Comparison of ENCODE assay signal across 7 mouse cellular contexts in the genomic region with DNA sequence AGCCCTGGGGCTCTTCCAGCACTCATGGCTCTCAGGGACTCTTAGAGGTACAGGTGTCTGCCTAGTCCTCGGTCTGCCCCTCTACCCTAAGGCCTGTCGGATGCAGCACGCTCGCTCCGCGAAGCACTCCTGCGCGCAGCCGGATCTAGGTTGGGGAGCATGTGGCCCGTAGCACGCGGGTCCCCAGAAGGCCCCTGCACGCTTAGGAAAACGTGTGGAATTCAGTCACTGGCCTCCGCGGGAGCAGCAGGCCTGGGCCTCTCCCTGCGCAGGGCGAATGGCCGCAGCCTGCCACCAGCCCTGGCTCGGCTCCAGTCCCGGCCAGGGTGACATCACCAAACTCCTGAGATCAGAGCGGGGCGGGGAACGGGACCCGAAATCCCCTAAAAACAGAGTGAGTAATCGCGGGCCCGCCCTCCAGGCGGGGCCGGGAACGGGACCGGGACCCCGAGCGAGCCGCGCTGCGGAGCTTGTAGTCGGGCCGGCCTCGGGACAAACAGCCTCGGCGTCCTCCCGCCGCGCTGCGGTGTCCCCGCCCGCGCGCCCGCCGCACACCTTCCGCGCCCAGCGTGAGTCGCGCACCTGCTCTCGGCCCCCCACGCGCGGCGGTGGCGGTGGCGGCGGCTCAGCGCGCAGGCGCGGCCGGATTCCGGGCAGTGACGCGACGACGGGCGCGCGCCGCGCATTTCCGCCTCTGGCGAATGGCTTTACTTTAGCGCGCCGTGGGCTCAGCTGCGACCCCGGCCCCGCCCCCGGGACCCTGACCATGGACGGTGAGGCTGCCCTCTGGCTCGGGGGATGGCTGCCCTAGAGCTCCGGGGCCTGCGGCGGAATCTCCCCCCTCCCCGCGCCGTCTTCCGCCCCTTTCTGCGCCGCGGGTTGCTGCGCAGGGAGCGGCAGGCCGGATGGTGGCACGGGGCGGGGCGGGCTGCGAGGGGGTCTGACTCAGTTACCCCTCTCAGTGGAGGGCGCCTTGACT. TPM values are rescaled to one million over a fixed set of nuclear protein-coding genes. Genes with fewer than 3 reads are reported as not detected.
A peak's percentile ranks its signal among the peaks of the same experiment; 100 is the strongest.
DNase-seq lines count a peak whose midpoint lies in the region; ATAC-seq lines count a peak whose summit lies in the region.

A gene (plus strand): TSS at position 415 of the 979 bp plus-strand sequence.

- peak; percentile 96 for DNase-seq in adrenal gland, postnatal 14 days
- DNase-seq in embryonic facial prominence, embryonic 11.5 days (ENCODE audit: low spot score), result peak; percentile 83
- peak; percentile 100 for DNase-seq in heart, adult 11 months
- peak; percentile 94 for DNase-seq in kidney, adult 18-20 months
- DNase-seq in limb, embryonic 11.5 days (ENCODE audit: low spot score), result peak; percentile 85
- DNase-seq in midbrain, embryonic 14.5 days, result peak; percentile 94
- DNase-seq in spleen, adult 18-20 months, result peak; percentile 81 to 92

- no peaks in the 10 kb centered on the region for H3K9me3 ChIP-seq in embryonic facial prominence, embryonic 11.5 days (replicated peaks; ENCODE audit: control insufficient read depth, low read length)
- no peaks in the 10 kb centered on the region for H3K9me3 ChIP-seq in limb, embryonic 11.5 days (ENCODE audit: control insufficient read depth, low read length)
- no peaks in the 10 kb centered on the region for H3K9me3 ChIP-seq in midbrain, embryonic 14.5 days (ENCODE audit: control insufficient read depth, low read length)

- H3K27ac ChIP-seq in embryonic facial prominence, embryonic 11.5 days (replicated peaks; ENCODE audit: low read depth, low read length), result peak within 1 kb of the TSS; percentile 86
- peak within 1 kb of the TSS; percentile 58 for H3K27ac ChIP-seq in limb, embryonic 11.5 days (replicated peaks; ENCODE audit: low read depth, low read length)
- H3K27ac ChIP-seq in midbrain, embryonic 14.5 days (replicated peaks; ENCODE audit: low read depth, low read length), result peak within 1 kb of the TSS; percentile 91

- H3K4me2 ChIP-seq in embryonic facial prominence, embryonic 11.5 days (ENCODE audit: low read depth, low read length), result peak within 1 kb of the TSS; percentile 93
- H3K4me2 ChIP-seq in limb, embryonic 11.5 days (ENCODE audit: low read depth, severe bottlenecking), result peak within 1 kb of the TSS; percentile 72
- H3K4me2 ChIP-seq in midbrain, embryonic 14.5 days (ENCODE audit: low read length), result peak within 1 kb of the TSS; percentile 97

- peak; percentile 90 for ATAC-seq in embryonic facial prominence, embryonic 11.5 days (replicated peaks; ENCODE audit: insufficient number of reproducible peaks, low FRiP score, low TSS enrichment, low read depth)
- peak; percentile 79 for ATAC-seq in limb, embryonic 11.5 days (ENCODE audit: insufficient number of reproducible peaks, low FRiP score, low TSS enrichment, low read depth)
- ATAC-seq in midbrain, embryonic 14.5 days (ENCODE audit: low FRiP score, low TSS enrichment), result peak; percentile 82

- peaks cover 7% of the 10 kb centered on the region for H3K36me3 ChIP-seq in embryonic facial prominence, embryonic 11.5 days (replicated peaks; ENCODE audit: control insufficient read depth, insufficient read depth, low read depth, low read length)
- peaks cover 19% of the 10 kb centered on the region for H3K36me3 ChIP-seq in limb, embryonic 11.5 days (ENCODE audit: control insufficient read depth, insufficient read depth, low read length)
- peaks cover 38% of the 10 kb centered on the region for H3K36me3 ChIP-seq in midbrain, embryonic 14.5 days (ENCODE audit: control insufficient read depth, insufficient read depth, low read length)

- peak within 1 kb of the TSS; percentile 49 for H3K4me3 ChIP-seq in embryonic facial prominence, embryonic 11.5 days (ENCODE audit: low read depth, low read length)
- H3K4me3 ChIP-seq in limb, embryonic 11.5 days (ENCODE audit: low read depth, low read length), result peak within 1 kb of the TSS; percentile 74
- peak within 1 kb of the TSS; percentile 77 for H3K4me3 ChIP-seq in midbrain, embryonic 14.5 days (replicated peaks; ENCODE audit: low read depth, low read length)

- under 1% methylated on average over 102 of the region's 109 CpGs for WGBS in embryonic facial prominence, embryonic 11.5 days
- WGBS in limb, embryonic 11.5 days, result under 1% methylated on average over 108 of the region's 109 CpGs
- WGBS in midbrain, embryonic 14.5 days, result under 1% methylated on average over 103 of the region's 109 CpGs

- H3K4me1 ChIP-seq in embryonic facial prominence, embryonic 11.5 days (ENCODE audit: control insufficient read depth, insufficient read depth, low read length), result peaks cover 6% of the 10 kb centered on the region
- H3K4me1 ChIP-seq in limb, embryonic 11.5 days (ENCODE audit: control insufficient read depth, insufficient read depth, low read length), result peaks cover 8% of the 10 kb centered on the region
- H3K4me1 ChIP-seq in midbrain, embryonic 14.5 days (ENCODE audit: control insufficient read depth, insufficient read depth, low read length), result peaks cover 12% of the 10 kb centered on the region

- H3K9ac ChIP-seq in embryonic facial prominence, embryonic 11.5 days (replicated peaks; ENCODE audit: low read length), result peak within 1 kb of the TSS; percentile 91
- H3K9ac ChIP-seq in limb, embryonic 11.5 days (ENCODE audit: low read length), result peak within 1 kb of the TSS; percentile 71
- H3K9ac ChIP-seq in midbrain, embryonic 14.5 days (replicated peaks; ENCODE audit: low read length), result peak within 1 kb of the TSS; percentile 91

- no peaks in the 10 kb centered on the region for H3K27me3 ChIP-seq in embryonic facial prominence, embryonic 11.5 days (ENCODE audit: control insufficient read depth, insufficient read depth, low read length)
- no peaks in the 10 kb centered on the region for H3K27me3 ChIP-seq in limb, embryonic 11.5 days (ENCODE audit: control insufficient read depth, insufficient read depth, low read length)
- H3K27me3 ChIP-seq in midbrain, embryonic 14.5 days (ENCODE audit: control insufficient read depth, insufficient read depth, low read length), result no peaks in the 10 kb centered on the region

RNA-seq across cellular contexts. Expression of the gene that starts here (rescaled TPM):
- 60.7 and 65.1 TPM in 2 replicates for total RNA-seq in adrenal gland, postnatal 14 days (2021)
- polyA plus RNA-seq in embryonic facial prominence, embryonic 11.5 days (2014; fragmentation: Nextera tagmentation; extraction: Ambion mirVana), result 37.0 and 39.1 TPM in 2 replicates
- polyA plus RNA-seq in limb, embryonic 11.5 days (2014; fragmentation: Nextera tagmentation; extraction: Ambion mirVana), result 40.9 and 41.4 TPM in 2 replicates
- polyA plus RNA-seq in midbrain, embryonic 14.5 days (2014; fragmentation: Nextera tagmentation; extraction: Ambion mirVana), result 30.0 and 30.2 TPM in 2 replicates

Comparison
In these comparisons a context has a peak if more than half of its experiments do, and no peak if none do; other contexts are left out.
1. Peak in every context shown above with its lines: DNase-seq, ATAC-seq, H3K4me3 ChIP-seq and H3K27ac ChIP-seq.